Mouse (Mus musculus): ENCODE measurements at regions not wholly inside any gene's neighbourhood (a gene's known extent, or its start where the extent isn't known, plus 50 kb on each side); places are given as distances from the start of the nearest gene placed in this dataset.

DNA sequence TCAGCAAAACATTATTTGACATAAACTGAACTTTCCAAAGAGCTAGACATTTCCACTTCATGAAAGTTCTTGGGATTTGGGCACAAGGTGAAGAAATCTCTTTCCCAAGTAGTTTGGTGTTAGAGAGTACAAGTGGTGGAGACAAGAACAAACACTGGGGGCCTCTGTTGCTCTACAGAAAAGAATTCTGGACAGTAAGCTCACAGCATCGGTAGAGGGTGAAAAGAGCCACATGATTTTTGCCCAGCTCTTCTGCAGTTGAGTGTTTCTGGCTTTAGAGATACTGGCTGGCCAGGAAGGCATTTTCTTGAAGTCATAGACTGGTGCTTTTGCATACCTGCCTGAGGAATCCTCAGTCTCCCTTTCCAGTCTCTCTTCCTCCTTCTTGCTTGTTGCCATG, 127.8 kb downstream of the Stk31 start:
- DNase-seq, result no peak

DNA sequence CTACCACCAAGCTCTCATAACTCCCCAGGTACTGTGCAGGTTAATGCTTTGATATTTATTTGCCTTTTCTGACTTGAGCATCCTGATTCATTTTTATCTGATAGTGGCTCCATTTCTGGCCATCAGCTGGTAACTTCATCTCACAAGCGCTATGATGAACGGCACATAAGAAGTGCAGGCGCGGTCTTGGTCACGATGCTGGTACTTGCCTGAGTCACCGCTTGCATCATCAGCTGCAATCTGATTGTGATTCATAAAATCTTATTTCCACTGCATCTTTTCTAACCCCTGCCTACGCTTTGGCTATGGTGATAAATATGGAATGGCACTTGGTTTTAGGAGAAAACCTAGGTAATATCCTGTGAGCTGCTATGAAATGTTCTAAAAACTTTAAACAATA, 128.3 kb downstream of the Stk31 start:
- DNase-seq, result no peak

DNA sequence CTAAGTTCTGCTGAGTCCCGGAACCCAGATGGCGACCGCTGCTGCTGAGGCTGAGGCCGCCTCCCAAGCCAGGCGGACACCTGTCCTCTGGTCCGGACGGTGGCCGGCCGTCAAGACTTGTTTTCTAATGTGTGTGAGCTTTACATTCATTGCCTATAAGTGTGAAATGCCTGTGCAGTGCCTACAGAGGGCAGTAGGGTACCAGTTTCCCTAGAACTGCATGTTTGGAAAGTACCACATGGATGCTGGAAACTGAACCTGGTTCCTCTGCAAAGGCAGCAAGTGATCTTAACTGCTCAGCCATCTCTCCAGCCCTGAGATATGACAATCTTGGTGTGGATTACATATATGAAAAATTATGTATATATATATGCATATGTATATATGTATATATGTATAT, 138.6 kb downstream of the Stk31 start:
- no peak for DNase-seq

DNA sequence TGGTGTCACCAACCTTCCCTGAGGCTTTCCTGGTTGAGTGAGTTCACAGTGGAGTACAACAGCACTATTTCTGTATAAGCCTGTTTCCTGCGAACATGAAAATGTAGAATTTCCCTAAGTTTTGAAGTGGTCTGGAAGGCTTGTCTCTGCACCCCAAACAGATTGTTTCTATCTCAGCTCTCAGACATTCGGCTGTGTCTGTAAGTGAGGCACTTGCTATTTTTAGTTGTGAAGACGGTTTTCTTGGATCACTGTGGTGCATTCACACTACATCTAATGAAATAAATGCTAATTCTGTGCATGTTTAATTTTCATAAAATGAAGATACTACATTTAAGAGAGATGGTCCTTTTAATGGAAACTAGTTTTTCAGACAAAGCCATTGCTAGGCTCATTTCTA, 139.1 kb downstream of the Stk31 start:
- DNase-seq, result no peak

DNA sequence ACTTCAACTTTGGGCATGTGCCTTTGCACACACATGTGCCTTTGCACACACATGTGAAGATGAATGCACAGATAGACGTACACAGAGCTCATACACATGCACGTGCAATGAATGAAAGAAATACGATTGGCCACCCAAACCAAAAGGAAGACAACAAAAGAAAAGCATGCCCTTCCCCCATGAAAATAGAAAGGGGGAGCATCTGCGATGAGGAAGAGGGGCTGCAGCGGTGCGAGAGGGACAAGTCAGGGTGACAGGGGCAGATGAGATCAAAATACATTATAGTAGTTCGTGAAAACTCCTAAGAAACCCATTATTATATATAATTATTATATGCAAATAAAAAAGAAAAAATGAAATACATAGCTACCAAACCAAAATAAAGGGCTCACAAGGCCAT, 149.5 kb downstream of the Stk31 start:
- DNase-seq, result no peak

DNA sequence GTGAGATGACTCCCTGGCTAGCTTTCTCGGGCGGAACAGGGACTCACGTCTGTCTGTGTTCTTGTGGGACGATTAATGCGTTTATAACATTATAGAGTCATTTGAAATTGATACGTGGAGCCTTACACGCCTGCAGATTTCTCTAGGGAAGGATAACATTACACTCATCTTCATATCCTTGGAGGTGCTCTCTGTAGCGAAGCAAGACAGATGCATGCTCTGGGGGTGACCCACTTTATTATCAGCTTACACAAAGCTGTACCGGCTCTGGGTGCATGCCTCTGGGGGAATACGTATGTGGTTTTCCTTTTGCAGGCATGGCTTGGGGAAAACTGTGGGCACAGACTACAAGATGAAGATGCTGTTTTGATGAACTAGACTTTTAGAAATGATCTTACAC, 159.7 kb downstream of the Stk31 start:
- DNase-seq, result no peak

DNA sequence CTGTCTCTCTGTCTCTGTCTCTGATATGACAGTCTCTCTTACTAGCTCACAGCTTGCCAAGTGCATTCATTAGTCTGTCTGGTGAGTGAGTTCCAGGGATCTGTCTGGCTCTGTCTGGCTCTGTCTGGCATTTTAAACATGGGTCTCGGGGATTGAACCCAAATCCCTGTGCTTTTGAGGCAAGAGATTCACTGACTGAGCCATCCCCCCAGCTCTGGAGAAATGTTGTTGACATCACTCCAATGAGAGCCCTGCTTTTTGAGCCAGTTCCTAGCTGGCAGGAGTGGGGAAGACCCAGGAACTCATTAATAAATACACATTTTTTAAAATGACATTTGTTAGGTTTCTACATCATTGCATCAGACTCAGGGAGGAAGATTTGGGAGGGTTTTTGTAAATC, 163.1 kb downstream of the Stk31 start:
- no peak for DNase-seq

DNA sequence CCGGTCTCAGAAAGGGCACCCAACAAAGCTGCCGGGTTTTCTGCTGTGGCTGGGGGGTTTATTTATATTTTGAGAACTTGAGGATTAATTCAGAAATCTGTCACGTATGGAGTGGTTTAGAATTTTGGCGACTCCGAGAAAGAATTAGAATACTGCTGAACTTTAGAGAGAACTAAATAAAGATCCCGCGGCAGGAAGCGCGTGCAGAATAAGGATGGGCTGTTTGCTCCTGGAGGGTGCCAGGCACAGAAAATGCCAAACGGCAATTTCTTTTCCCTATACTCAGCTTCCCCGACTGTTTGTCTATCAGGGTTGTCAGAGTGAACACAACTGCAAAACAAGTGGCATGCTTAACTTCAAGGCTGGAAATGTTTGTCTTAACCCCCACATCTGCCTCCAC, 163.7 kb downstream of the Stk31 start:
- no peak for DNase-seq

DNA sequence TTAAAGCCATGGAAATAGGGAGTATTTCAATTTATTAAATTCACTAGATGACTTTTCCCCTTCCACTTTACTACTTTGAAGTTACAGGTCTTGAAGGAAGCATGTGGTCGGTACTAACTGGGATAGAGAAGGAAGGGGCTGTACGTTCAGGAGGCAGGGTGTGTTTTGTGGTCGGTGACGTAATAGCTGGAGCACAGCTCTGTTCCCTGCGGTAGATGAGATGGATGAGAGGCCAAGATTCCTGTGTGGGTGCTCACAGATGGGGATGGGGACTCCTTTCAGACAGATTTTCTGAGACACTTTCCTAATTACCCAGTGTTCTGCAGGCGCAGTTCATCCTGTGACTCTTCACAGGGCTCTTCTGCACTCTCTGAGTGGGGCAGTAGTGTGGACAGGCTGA, 182.9 kb downstream of the Stk31 start:
- DNase-seq, result no peak

DNA sequence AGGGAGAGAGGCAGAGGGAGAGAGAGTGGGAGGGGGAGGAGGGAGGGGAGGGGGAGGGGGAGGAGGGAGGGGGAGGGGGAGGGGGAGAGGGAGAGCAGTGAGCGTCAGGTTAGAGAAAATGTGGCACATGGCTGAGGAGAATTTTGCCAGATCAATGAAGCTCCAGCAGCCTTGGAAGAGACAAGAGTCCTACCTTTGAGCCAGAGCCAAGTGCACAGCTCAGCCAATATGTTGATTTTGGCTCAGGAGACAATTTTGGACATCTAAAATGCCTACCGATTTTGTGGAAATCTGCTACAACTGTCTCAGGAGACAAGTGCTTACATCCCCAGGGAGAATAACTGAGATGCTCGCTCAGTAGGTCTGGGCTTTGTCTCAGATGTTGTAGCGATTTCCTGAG, 184.3 kb downstream of the Stk31 start:
- DNase-seq, result no peak

DNA sequence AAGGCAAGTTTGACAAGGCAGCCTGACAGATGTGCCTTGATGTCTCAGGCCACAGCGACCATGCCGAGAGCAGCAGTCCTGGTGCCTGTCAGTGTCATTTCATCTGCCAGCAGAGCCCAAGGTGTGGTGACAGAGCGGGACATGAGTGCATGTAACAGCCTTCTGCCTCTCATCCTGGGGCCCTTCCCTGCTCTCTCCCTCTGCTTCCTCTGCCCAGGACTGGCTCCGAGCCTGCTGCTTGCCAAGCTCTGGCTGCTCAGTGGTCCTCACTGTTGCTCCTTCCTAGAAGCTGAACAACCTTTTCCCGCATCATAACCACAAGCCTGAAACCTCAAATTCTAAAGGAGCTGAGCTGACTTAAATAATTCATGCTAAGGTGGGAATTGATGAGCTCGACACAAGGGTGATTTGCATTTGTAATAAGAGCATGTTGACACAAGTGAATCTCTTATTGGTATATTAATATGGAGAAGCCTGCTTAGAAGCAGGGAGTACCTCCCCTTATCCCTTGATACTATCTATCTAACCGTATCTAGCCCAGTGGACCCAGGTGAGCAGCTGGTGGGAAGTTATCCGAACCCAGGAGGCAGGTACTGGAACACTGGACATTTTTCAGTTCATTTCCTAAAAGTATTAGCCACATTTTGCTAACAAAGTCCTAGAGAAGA, 186.8 kb downstream of the Stk31 start:
- no peak for DNase-seq

DNA sequence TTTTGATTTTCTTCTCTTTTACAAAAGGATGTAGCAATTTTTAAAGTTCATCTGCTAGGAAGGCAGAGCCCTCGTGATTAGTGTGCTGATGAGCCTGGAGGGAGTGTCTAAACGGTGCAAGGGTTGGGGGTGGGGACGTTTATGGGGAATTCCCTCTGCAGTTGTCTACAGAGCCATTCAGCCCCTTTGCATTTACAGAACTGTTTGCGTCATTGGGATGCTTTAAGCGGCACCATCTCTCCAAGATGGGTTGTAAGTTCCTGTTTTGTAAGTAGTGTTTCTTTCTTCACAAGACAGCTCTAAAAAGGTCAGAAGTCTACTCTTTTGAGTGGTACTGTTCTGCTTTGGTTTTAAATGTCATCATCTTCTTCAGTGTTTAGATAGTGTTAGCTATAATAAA, 191.1 kb downstream of the Stk31 start:
- DNase-seq, result no peak

DNA sequence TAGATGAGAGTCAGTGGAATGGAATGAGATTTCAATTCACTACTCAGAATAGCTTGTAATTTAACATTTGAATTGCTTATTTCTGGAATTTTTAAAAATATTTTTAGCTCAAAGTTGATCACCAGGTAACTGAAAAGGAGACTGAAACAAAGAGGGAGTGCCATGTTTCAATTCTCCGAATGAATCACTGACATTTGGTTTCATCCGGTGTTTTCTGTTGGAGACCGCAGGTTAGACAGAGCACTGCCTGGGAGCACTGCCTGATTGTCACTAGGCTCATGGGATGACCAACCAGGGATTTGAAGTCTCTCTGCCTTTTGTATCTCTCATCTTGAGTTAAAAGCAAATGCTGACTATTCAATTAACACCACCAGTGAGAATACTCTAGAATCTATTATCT, 193.3 kb downstream of the Stk31 start:
- DNase-seq, result no peak

DNA sequence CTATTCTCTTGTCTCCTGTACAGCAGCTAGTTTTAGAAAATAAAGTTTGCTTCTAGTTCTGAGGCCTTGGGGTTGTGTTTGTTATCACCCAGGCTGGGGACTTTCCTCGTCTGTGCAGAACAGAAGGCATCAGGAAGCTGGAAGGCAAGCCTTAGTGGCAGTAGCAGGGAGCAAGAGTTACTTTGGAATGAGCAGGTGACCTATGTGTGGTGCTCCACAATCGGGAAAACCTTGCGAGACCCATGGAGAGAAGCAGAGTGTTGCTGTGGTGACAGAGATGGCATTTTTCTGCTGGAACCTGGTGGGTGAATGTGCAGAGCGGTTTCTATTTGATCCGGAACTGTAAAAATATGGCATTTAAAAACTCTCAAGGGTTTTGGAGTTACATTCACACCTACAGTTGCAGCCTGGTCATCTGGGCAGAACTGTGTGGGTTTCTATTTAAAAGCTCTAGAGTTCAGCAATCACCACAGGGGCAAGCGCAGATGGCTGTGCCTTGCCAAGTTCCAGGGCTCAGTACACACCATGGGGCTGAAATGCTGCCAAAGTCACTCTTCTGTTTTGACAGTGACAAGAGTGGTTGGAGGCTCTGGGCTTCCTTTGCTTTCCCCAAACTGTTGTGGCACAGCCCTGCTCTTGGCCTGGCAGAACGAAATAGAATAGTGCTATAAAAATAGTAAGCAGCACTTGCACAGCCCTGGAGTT, 195.7 kb downstream of the Stk31 start:
- DNase-seq, result no peak

DNA sequence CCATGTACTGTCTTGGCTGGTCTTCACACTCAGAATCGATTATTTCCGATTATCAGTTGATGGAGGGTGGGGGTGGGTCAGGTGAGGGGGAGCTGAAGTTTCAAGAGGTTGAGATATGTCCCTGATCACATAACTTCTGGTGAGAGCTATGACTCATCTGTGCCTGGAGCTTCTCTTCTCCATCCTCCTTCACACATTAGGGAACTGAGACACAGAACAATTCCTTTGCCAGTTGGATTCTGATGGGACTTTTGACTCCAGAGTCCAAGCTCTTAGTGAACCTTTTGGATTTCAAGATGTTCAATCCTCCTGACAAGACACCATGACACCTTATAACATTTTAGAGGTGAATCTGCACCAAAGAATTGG, 196.2 kb downstream of the Stk31 start:
- no peak for DNase-seq

DNA sequence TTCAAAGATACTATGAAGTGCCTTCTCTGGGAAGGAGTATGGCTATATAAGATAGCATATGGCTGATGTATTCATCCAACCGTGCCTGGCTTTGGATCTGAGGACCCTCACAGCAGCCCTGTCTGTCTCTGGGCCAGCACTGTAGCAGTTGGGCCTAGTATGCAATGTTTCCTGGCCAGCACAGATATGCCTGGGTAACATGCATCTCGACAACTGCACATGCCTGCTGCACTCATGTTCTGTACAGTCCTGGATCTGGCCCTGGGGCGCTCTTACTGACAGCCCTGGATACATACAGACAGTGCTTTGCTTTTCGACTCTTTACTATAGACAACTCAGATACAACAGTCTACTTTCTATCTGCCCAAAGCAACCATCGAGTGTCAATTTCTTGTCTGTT, 197.3 kb downstream of the Stk31 start:
- DNase-seq, result no peak

DNA sequence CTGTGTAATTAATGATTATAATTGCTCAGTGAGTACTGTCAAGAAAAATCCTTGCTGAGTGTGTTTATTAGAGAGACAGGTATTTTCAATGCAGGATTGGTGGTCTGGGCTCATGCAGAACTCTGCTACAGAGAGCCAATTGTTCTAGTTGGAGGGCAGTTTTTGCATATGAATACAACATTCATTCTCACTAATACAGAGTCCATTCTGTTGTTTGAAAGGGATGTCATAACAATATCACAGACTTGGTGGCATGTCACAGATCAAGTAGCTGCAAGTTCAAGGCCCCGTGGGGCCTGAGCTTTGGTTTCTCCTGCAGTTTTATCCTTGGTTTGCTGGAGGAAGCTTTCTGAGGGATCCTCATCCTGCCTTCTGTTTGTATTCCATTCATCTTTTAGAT, 207.8 kb downstream of the Stk31 start:
- no peak for DNase-seq

DNA sequence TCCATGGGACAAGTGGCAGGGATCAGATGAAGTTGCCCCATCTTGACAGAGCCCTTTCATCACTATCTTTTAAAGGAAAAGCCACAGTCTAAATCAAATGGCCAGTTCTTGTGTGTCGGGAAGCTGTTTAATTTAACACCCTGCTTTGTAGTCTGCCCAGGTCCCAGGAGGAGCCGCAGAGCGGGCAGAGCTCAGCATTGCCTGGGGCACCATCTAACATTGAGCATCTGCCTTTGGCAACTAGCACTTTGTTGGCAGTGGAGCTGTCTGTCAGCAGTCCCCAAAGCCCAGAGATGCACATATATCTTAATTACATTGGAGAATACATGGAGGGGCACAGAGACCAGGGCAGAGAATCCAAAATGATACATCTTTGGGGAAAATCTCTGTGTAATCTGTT, 208.4 kb downstream of the Stk31 start:
- no peak for DNase-seq

DNA sequence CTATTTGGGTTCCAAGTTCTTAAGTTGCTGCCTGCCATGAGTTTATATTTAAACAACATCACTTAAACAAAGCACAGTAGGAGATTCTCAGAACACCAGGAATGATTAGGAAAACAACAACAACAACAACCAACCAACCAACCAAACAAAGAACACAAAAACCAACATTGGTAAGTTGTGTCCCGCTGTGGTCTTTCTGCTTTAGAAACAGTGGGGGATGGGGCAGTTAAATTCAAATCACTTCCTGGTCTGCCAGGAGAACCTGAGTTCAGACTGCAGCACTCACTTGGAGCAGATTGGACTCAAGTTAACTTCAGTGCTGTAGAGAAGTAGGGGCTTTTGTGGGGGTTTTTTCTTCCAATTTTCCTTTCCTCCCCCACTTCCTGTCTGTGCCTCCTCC, 210.6 kb downstream of the Stk31 start:
- DNase-seq, result no peak

DNA sequence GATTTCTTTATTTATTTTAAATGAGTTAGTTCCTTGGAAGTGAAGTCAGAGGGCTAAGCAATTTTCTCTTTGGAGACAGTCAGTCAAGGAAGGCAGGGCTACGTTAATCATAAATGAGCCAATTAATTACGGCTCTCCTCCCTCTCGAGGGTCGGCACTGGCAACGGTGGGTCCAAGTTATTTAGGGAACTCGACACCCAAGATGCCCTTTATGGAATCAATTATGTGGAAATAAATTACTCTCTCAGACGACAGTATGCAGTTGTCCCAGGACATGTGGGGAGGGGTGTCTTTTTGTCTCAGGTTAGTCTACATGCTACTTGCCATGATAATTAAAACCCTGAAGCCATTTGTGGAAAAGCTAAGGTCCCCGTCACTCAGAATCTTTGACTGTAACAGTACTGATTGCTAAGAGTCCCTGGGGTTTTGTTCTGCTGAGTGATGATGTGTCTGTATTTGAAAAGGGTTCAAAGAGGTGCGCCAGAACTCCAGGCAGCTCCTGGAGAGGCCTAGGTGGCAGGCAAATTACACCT, 211.3 kb downstream of the Stk31 start:
- no peak for DNase-seq

DNA sequence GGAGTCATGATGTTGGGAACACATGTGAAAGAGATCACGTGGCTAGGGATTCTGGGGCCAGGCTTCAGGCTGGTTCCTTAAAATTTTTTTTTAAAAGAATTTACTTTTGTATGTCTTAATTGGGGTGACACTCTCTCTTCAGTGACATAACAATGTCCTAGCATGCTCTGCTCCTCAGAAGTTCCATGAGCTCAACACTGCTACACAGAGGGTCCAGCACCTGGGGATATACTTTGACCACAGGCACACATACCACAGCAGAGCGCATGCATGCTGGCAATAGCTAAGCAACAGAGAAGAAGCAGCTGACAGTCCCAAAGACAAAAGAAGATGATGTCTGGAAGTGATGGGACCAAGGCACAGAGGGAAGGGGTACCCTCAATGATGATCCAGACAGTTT, 198.4 kb upstream of the Npy start:
- DNase-seq, result no peak

DNA sequence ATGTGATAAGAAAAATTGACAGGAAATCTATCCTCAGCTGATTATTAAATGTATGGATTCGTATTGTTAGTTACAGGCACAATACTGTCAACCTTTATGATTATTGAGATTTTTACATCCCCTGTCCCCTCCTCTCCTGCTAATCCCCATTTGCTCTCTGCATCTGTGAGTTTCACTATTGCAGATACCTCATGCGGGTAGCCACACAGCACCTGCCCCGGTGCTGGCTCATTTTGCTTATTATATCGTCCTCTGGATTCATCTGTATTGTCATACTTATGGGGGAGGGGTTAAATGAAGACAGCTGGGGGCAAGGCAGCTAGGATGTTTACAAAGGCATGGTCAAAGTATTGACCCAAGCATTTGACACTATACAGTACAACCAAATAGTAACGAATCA, 197.9 kb upstream of the Npy start:
- no peak for DNase-seq

DNA sequence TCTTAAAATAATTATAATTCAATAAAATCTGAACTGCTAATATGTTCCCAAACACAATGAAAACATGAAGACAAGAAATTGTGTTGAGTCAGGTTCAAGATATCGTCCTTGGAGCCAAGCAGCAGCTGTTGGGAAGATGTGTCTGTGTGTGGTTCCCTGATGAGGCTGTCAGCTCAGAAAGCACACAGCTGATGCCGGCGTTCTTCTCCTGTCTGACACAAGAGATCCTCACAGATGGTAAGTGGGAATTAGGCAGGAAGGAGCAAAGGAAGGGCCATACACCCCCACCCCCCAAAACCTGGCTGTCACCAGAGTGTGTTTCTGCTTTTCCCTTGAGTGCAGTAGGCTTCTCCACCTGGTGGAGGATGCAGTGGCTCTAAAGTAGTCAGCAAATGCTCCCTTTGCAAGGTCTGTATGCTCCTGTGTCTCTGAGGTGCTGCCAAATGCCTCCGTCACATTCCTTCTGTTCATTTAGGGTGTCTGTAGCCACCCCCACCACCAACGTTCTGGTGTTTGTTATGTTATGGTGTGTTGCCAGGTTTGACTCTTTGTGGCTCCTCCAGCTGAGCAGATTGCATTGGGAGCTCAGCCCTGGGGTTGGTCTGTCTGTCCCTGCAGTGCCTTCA, 188.9 kb upstream of the Npy start:
- DNase-seq, result no peak

DNA sequence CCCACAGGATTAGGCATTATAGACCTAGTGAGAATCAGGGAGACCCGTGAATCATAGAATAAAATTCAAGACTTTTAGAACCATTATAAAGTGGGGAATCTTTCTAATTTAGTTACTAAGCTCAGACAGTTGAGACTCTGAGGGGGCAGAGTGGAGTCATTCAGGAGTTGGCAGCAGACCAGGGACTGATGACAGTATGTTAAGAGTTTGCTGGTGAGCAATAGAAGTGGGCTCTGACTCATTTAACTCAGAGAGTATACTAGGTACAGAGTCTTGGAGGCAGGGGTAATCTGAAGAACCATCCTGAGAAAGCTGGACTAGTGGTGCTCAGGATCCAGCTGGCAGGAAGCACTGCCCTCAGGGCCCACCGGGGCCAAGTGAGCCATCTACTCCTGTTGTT, 184.9 kb upstream of the Npy start:
- no peak for DNase-seq

DNA sequence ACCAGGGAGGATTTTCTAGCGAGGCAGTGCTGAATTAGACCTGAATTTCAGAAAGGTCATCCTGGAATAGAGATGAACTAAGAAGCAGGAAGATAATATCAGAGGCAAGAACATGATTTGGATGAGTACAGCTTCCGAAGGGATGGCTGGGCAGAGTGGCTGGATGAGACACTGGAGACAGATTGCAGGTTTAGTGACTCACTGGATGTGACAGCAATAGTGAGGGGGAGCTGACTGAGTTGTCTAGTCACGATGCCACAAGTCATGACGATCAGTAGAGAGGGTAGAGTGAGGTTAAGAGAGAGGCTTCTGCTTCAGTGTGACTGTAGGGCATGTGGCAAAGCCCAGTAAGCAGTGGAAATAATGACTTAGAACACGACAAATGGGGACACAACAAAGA, 181.3 kb upstream of the Npy start:
- DNase-seq, result no peak

Measured in kidney, adult 11 months (tissue).